Mouse (Mus musculus): ENCODE measurements around the gene Slc13a4. TPM values are rescaled to one million over a fixed set of nuclear protein-coding genes. Genes with fewer than 3 reads are reported as not detected.

The Slc13a4 gene
- total RNA-seq, 2 experiments from 2014 or later: 0.22 TPM; not detected in 1

DNA sequence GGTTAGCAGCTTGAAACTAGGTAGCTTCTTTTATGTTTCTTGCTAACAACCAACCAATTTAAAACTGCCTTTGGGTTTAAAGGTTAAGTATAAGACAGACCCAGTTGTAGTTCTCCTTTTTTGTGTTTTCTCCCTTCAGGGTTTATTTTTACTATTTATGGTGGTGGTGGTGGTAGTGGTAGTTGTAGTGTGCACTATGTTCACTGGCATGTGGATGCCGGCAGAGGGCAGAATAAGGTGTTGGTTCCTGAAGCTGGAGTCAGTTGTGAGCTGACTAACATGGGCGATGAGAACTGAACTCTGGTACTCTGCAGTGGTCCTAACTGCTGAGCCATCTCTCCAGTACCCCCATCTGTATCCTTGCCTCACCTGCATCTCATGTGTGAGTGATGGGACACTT lies 49.0 kb downstream of the Slc13a4 start:
- no peak for ATAC-seq (ENCODE audit: poor library complexity, severe bottlenecking)

DNA sequence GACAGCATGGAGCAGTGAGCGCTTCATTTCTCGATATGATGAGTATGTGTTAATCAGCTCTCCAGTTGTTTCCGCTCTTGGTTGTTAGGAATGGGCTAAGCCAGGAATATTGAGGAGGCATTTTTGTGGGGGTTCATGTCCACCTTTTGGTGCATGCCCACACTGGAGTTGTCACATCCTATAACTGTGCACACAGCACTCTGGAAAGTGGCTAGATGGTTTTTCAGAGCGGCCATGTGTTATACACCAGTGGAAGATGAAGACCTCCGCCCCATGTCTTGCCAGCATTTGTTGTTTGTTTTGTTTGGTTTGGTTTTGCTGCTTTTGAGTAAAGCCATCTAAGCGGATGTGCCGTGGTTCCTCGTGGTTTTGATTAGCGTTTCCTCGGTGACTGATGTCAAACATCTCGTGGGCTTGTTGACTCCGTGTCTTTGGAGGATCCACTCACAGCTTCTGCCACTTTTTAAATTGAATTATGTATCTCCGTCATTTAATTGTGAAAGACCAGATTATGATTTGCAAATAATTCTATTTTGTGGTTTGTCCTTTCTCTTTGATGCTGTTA lies 50.2 kb downstream of the Slc13a4 start:
- ATAC-seq (ENCODE audit: poor library complexity, severe bottlenecking): no peak

DNA sequence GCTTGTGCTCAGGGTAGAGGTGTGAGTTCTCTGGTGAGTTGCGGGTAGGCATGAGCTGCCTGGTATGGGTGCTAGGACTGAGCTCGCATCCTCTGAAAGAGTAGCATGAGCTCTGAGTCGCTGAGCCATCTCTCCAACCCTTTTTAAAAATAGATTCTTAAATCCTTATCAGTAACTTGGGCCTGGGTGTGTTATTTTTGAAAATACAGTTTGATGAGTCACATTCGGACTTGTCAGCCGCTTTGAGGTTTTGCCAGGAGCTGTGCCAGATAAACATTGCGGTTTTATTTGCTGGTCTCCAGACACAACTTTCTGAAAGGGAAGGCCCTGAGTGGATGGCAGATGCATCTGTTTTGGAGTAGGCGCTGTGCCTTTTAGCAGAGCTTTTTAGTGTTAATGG lies 51.2 kb downstream of the Slc13a4 start:
- ATAC-seq (ENCODE audit: poor library complexity, severe bottlenecking): no peak

DNA sequence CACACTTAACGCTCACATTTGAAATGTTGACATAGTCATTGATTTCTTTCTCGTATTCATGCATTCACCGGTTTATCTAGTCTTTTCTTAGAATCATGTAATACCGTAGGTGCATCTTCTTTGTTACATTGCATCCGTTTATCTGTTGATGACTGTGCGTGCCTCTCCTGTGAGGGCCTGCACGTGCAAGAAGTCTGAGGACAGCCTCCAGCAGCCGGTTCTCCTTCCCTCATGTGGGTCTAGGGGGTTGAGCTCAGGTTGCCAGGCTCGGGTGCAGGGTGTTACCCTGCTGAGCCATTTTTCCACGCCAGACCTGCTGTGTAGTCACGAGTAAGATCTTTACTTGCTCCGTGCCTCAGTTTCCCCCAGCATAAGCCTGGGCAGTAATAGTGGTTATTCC lies 52.9 kb downstream of the Slc13a4 start:
- no peak for ATAC-seq (ENCODE audit: poor library complexity, severe bottlenecking)

DNA sequence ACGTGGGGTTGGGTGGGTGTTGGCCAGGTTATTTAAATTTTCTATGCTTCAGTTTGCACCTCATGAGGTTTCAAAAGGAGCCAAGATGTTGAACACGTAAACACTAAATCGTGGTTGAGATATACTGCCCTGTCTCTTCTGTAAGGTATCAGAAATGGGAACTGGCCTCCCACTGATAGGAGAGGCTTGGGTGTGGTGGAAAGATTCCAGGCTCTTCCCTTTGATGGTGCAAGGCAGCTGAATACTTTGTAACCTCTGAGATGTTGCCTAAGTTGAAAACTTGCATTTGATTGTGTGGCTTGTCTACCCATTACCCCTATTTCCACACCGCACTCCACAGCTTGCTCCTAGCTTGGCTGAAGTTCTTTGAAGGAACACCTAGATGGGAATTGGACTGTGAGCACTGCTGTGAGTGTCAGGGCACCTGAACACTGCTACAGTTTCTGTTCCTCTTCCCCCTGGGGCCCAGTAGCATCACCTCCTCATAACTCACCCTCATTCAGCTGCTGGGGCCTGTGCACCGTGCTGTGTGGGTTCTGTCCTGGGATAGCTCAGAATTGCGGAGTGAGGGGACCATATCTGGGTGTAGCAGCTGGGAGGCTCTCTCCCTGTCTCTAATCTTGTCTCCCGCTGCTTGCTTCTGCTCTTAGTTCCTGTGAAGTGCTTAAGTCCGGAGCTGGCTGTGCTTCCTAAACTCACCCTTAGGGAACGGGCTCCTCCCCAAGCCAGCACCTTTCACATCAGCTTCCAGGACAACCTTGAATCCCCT lies 53.6 kb downstream of the Slc13a4 start:
- peak; percentile 28 for ATAC-seq (ENCODE audit: poor library complexity, severe bottlenecking)

DNA sequence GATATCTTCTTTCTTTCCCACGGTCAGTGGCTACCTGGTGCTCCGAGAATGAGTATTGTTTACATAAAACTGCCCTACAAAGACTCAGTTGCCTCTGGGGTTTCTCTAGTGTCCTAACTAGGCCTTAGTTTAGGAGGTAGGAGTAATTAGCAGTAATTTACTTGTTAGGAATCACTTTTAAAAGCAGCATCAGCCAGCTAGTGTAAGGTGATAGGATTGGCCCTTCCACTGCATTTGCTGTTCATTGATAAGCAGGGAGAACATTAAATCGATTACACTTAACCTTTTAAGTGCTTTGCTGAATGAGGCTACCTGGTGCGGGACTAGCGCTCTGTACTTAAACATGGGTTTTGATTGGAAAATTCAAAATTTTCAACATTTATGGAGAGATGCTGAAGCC lies 54.5 kb downstream of the Slc13a4 start:
- ATAC-seq (ENCODE audit: poor library complexity, severe bottlenecking): no peak

DNA sequence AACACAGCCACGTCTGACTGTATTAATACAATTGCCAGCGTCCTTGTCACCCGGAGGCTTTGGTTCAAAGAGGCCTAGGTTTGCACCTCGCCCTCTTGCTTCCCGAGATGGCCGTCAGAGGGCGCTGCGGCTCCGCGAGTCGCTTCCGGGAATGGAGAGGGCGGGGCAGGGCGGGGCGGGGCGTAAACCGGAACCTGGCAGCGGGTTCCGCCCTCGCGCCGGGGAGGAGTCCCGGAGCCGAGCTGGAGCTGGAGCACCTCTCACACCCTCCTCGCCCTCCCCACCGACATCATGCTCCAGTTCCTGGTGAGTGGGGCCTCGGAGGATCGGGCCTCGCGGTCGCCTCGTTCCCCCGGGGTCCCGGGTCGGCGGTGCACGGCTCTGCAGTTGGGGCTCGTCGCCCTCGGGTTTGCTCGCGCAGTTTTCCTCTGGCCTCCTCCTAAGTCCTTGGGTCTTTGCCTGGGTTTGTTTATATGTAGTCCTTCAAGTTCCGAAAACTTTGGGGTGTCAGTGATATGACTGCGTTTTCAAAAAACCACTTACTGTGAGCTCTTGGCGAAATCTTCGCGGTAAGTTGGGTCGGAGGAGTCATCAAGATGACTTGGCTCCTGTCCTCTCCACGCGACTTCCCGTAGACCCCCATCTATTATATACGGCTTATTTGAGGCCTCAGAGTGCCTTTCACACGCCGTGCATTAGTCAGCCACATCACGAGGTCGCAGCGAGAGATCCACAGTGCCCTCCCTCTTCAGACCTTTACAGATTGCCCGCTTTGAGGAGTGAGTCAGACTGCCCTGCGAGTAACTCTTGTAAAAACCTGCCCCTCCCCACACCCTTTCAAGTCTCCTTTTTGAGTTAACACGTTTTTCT lies 55.2 kb downstream of the Slc13a4 start:
- peak; percentile 84 for ATAC-seq (ENCODE audit: poor library complexity, severe bottlenecking)

DNA sequence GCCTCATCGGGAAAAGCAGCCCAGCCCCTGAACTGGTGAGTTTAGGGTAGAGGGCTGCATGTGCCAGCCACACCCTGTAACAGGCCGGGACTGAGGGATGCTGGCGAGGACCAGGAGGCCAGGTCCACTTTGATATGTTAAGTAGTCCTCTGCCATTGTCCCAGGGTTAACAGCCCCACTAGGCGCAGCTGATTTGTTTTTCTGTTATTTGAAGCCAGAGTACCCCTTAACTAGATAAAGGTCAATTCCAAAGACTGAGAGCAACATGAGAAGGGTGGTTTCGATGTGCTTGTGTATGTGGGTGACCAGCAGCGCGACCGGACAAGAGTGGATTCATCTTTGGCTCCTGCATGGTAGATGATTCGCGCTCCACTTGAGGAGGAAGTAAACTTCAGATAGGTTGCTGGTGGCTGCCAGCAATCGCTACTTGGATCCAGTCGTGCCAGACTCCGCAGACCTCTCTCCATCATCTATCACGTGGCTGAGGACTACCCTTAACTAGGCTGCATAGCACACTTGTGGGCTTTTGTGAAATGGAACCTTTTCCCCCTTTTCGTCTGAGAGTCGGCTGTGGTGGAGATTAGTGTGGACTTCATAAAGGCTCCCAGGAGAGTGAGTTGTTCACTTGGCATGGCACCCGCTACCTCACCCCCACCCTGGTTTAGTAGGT lies 56.0 kb downstream of the Slc13a4 start:
- no peak for ATAC-seq (ENCODE audit: poor library complexity, severe bottlenecking)

DNA sequence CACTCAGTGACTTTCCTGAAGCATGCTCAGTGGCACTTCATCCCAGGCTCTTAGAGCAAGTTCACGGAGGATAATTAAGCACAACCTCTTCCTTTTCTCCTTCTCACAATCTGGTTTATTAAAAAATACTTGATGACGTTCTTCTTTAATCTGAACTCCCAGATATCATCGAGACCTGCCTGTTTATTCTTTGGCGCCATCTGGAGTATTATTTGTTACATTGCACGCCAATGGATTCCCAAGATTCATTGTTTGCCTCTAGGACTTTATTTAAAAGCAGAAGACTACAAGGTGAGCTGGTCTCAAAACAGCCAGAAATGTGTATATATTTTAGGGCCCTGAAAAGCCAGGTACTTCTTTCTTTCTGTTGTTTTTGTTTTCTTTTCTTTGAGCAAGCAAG lies 62.8 kb downstream of the Slc13a4 start:
- peak; percentile 63 for ATAC-seq (ENCODE audit: poor library complexity, severe bottlenecking)

DNA sequence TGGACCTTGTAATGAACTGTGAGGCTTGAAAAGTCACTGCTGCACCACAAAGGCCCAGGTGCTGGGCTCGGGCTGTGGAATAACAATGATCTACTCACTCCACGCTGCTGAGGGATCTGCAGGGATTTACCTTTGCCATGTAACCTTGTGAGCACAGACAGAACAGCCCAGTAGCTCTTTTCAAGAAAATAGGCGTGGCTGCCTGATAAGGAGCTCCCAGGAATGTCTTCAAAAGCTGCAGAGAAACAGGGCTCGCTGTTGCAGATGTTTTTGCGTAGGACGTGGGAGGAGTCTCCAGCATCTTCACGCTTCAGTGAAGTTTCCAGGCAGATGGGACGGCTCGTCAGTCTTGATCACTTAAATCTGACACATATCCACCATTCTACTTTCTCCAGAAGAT lies 63.9 kb downstream of the Slc13a4 start:
- ATAC-seq (ENCODE audit: poor library complexity, severe bottlenecking): no peak

DNA sequence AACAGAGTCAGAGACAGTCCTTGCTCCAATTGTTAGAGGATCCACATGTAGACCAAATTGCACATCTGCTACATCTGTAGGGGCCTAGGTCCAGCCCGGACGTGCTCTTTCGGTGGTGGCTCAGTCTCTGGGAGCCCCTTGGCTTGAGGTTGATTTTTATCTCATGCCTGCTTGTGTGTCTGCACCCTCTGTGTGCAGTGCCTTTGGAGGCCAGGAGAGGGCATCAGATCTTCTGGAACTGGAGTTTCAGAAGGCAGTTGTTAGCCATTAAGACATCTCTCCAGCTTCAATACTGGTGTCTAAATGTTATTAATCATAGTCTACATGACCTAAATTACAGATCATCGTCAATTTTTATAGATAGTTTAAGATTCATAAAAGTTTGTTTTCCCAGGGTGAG lies 64.7 kb downstream of the Slc13a4 start:
- no peak for ATAC-seq (ENCODE audit: poor library complexity, severe bottlenecking)

DNA sequence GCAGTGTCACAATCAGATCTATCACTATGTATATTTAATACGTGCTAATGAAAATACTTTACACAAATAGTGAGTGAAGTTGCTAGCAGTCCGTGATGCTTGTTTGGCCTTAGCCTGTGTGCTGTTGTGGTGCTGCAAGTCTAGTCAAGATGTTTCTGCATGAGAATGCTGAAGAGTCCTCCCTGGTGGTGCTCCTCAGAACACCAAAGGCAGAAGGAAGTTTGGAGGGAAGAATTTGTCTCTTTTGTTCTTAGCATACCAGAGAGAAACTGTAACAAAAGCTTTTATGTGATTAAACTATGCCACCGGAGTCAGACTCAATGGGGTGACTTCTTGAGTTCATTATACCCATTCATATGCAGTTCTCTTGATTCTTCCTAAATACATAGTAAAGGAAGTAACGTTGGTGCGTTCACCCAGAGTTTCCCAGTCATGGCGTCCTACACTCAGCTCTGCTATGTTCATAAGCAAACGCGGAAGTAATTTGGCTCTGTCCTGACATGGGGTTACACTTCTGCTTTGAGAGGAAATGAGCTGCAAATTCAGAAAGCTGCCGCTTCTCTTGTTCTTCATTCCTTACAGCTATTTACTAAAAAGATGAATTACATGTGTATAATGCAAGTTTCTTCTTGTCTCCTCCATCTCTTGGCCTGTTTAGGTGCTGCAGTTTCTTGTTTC lies 71.7 kb downstream of the Slc13a4 start:
- ATAC-seq (ENCODE audit: poor library complexity, severe bottlenecking): 0 out of 2 replicates have a peak, but pooled peaks have one; percentile 51

DNA sequence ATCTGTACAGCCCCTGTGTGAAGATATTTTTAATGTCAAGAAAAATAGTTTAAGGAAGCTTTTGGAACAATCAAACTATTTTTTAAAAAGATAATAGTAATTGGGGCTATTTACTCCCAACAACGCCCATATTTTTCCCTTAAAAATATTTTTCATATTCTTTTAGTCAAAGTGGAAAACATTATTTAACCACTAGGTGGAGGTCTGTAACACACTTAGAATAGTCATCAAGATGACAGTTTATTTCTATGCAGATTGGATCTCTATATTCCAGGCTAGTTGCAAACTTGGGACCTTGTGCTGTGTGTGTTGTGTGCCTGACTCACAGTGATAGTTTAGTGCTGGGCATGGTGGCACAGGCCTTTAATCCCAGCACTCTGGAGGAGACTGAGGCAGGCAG lies 78.5 kb downstream of the Slc13a4 start:
- no peak for ATAC-seq (ENCODE audit: poor library complexity, severe bottlenecking)

DNA sequence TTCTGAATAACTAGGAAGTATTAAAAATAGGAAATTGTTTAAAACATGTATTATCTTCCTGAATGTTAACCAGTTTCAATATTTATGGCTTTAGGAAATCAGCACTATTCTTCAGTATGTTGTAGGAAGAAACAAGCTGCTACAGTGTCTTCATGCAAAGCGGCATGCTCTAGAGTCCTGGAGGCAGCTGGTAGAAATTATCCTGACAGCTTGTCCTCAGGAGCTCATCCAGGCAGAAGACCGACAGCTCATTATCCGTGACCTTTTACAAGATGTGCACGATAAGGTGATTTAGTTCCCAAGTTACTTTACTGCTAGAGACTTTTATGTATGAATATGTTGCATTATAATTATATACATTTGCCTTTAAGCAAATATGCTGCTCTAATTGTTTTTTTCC lies 82.2 kb downstream of the Slc13a4 start:
- no peak for ATAC-seq (ENCODE audit: poor library complexity, severe bottlenecking)

Other genes with a start within 250 kb of the Slc13a4 start
- gene Cnot4, start 174.4 kb downstream of the Slc13a4 start, total RNA-seq (2015): 48.7 and 49.1 TPM in 2 replicates
- 24.1 and 32.4 TPM in 2 replicates for gene Cnot4, start 174.4 kb downstream of the Slc13a4 start, total RNA-seq (2017)
- gene Nup205, start 130.7 kb downstream of the Slc13a4 start, total RNA-seq (2015): 42.0 and 42.6 TPM in 2 replicates
- 43.7 and 48.3 TPM in 2 replicates for gene Nup205, start 130.7 kb downstream of the Slc13a4 start, total RNA-seq (2017)
- not detected in 2 replicates for gene Fam180a, start 18.0 kb upstream of the Slc13a4 start, total RNA-seq (2015)
- gene Fam180a, start 18.0 kb upstream of the Slc13a4 start, total RNA-seq (2017): not detected in 2 replicates
- gene Mtpn, start 231.8 kb upstream of the Slc13a4 start, total RNA-seq (2015): 220 and 244 TPM in 2 replicates
- 199 and 205 TPM in 2 replicates for gene Mtpn, start 231.8 kb upstream of the Slc13a4 start, total RNA-seq (2017)

Data from megakaryocyte, adult 5-6 weeks (primary cell).